Mouse (Mus musculus): ENCODE measurements at regions not wholly inside any gene's neighbourhood (a gene's known extent, or its start where the extent isn't known, plus 50 kb on each side); places are given as distances from the start of the nearest gene placed in this dataset.

DNA sequence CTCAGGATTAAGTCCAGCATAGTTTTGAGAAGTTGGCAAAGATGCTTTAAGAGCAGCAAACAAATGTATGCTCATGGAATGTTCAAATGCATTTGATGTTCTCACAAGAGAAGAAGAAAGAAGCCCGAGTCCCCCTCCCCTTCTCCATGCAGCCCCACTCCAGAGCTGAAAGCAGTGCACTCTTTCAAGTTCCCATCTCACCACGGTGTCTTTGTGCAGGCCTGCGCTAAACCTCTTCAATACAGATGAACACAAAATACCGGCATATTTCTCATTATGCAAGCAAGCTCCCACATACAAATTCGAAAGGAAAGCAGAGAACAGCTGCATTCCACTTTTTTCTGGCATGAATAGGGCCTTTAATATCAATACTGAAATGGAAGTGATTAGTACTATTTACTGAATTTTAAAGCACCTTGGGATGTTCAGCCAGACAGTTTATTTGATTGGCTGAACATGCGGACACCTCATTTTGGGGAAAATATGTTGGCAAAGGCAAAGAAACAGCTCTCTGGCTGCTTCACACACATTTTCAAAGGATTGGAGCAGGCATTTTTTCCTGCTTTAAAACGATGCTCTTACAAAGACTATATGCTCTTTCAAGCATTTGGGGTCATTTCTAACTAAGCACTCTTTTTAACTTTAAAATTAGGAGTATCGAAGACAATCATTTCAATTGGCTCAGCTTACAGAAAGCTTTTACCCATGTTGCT is 595.8 kb downstream of the Car8 start:
- no peak for DNase-seq

DNA sequence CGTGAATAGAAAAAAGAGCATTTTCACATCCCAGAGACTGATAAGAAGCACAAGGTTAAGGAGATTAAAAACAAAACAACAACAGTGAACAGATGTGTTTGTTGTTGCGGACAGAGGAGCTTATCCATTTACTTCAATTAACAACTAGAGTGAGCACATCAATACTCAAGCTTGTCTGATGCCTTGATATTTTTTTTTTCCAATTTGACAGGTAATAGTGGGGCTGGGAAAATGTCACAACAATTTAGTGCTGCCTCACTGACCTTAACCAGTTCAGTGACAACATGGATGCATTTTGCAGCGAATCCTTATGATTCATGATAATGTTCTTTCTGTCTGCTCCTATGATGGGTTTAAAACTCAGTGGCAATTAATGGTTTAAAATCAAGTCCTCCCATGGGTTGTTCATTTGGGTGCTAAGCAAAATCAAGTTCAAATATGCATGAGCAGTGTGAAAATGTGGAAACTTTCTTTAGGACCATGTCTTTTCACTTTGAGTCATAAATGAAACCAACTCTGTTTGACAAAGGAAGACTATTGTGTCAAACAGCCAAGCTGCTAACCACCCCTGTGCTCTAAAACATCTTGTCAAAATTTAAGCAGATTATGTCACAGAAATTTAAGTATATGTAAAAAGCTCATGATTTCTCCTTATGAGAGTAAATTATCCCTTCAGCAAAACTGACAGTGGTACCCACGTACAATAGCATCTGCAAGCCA is 641.0 kb downstream of the Car8 start:
- no peak for DNase-seq

DNA sequence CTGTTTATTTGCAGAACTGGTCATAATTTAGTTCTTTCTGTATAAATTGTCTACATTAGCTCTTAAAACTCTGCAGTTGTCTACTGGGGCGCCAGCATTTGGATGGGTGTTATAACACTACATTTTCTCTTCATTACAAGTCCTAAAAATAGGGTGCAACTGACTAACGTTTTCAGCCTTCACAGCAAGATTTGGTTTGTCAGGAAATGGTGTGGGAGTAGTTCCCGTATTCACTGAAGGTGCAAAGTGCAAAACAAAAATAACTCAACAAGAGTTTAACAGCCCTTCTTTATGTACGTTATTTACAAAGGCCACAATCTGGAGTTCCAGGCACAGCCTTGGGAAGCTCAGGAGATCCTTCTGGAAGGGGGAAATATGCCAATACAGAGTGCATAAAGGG is 642.7 kb downstream of the Car8 start:
- no peak for DNase-seq

DNA sequence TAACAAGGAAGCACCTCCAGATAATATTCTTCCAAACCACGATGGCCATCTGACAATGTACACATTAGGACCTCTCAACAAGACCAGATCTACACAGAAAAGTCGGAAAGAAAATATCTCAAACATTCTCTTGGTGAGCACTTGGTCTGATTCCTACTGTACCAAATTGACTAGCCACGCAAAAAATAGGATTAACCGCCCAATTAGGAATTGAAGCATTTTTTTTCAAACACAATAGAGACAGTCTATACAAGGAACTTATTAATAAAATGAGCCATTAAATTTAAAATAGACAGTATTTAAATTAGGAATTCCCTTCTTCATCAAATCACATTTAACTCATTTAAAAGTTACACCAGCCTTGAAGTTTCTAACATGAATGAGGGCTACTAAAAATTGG is 655.0 kb downstream of the Car8 start:
- no peak for DNase-seq

DNA sequence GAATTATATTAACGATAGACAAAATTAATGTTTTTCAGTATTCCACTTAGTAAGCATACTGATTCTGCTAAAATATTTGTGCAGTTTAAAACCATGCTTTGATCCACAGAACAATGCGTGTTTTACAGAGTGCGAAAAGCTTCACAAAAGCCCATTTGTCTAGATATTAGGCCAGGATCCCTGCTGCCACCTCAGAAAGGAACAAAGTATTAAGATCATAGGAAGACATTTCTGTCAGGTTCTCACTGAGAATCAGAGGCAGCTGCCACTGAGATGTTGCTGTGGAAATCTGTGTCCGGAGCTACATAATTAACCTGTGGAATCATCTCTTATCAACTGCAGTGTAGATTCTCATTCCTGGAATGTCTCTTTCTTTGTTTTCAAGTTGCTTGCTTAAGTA is 656.9 kb downstream of the Car8 start:
- DNase-seq, result no peak

DNA sequence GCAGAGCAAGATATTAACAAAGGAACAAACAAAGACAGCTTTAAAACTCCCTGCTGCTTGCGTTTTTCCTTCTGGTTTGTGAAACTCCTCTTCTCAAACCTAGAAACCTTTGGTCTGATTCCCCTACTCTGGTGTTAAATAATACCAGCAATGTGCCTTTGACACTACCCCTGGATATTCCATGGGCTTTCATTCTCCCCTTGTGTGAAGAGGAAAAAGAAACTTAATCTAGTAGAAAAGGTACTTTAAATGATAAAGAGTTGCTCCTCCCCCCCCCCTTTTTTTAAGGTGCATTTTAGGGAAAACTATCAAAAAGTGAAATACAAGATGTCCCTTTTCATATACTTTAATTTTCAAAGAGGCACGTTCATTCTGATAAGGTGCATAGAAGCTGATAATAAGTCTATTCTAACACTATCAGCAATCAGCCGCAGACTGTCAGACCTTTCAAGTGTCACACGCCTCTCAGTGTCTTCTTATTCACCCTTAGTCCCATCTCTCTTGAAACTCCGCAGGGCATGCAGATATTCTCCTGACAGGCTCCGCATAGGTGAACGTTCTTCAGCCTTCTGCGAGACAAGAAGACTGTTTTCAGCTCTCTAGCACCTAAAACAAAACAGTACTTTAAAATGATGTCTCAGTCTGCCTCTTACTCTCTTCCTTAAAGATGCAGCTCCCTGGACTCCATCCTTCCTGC is 657.5 kb downstream of the Car8 start:
- DNase-seq, result no peak

DNA sequence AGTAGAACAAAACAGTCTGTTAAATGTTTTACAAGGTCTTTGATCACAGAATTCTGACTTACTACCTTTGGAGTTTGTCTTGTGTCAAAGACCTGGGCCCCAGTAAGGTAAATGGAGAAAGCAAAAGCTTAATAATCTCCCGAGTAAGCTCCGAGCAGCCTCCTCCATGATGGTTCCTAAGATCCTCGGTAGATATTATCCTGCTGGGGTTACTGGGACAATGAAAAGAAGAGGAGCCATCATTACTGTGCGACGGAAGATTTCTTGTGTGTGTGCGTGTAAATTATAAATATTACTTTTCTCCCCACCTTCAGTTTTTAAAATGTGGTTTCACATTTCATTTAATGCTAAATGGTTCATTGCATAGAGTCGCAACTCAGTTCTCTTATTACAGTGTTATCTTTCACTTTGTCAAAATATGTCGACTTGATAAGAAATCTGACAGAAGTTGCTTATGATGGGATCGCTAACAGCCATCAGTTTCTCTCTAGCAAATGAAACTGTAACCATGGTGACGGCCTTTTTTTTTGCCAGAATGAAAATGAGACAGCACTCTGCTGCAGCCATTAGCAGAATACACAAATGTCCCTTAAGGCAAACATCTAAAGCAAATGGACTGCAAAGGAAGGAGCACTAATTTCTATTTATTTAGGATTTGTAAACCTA is 658.2 kb downstream of the Car8 start:
- DNase-seq, result no peak

DNA sequence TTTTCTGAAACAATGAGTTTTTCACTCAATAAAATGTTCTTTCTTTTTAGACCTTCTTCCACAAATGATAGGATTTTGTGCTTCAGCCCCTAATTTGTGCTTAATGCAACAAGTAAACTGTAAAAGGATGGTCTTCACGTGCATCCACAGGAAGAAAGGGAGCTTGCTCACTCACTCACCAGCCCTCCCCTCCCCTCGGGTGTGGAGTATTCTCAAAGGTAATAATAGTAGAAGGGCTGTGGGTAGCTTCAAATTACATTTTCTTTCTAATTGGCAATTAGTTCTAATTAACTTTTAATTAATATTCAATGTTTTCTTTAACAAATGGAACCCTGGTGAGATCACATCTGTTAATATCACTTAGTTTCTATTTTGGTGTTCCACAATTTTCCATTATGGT is 664.8 kb downstream of the Car8 start:
- DNase-seq, result no peak

DNA sequence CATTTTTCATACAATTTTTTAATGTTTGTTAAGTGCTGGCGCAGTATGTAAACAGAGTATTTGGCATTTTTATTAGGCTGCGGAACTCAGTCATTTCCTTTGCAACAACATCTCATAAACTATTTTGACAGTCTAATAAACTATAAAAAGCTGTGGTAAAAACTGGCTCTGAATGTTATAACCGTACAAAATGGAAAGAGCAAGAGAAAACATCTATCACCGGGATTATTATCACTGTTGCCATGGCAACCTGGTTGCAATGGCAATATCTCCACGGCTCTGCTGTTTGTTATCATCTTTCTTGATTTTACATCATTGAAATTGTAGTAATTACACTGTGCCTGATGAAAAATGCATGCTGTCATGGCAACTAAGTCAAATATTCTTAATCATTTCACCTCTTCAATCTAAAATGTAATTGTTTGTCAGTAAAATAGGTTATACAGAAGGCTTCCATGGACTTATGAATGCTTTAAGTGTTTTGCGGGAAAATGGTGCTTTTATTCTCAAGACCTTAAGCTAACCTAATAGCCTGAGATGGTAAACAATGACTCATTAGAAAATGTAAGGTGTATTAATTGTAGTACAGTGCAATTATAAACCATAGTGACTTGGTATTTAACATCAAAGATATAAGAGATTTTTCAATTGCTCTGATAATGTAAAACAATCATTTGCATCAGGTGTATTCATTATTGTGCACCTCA is 671.0 kb downstream of the Car8 start:
- DNase-seq, result no peak

DNA sequence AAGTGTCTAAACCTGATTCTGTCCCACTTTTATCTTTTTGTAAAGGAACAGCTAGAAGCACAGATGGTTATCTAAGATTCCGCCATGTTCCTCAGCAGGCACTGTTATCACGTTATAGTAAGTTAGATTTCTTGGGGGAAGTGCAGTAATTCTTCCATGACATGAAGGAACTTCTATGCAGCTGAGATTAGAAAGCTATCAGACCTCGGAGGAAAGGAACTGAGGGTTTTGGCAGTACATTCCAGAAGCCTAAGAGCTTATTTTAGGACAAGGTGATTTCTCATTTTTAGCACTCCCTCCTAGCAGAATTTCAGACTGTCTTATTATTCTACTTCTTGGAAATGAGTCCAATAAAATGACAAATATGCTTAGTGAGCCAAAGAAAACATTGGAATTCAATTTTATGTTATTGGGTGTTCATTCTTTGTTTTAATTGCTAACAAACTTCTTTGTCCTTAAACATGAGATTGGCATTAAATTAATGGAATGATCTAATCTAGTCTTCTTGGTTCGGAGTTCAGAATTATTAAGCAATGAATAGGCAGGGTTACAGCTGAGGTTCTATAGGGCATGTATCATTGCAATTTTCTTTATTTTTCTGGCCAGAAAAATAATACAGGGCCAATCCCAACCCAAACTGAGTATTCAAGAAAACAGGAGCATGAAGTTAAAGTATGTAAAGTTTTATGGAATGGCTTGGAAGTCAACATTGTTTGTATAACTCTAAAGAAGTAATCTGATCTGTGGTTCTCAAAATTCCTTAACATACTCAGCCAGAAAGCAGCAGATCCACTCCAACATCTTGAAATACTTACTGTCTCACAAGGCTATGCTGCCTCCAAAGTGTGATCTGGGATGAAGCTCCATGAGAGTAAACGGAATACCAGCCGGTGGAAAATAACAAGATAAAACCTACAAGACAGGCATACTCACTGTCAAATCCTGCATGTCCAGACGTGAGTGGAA is 678.7 kb downstream of the Car8 start:
- DNase-seq, result no peak

DNA sequence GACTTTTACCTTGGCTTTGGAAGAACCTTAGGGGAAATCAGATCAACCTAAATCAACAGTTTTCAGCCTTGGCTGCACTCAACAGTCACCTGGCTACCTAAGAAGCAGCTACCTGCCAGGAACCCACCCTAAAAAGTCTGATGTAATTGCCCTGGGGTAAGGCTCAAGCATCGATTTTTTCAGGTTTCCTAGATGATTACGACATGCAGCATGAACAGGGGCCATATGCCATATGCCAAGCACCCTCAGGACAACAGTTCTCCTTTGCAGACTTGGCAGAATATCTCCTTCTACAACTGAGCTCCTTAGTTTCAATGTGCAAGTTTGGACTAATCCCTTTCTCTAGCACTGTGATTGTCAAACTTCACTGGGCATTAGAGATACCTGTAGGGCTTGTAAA is 680.1 kb downstream of the Car8 start:
- DNase-seq, result no peak

DNA sequence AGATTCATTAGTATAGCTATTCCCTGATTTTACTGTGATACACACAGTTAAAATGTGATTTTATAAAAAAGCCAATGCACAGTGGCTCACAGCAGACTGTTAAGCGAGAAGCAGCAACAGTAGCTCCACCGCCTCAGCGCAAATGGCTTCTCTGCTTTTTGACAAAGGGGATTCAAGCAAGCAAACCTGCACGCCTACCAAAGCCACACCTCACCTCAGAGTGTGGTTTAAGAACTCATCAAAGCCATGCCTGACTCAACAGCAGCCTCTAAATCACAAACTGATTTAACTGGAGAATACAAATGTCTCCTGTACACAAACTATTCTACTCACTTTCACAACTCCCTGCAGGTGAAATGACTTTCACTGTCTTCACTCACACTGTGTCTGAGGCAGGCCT is 704.5 kb downstream of the Car8 start:
- DNase-seq, result no peak

DNA sequence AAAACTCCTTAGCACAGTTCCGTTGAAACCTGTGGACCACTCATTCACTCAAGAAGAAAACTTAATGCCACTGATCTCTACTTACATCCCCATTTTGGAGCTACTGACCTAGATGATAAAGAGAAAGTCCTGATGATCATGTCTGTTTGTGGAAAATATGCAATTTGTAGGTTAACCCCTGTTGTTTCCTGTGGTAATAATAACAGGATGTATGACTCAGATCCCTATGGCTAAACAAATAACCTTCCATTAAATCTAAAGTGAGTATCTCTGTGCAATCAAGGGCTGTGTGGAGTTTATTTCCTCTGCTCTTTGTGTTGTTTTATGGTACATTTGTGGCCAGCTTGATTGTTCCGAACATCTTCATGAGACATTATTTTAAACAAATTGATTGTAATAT is 711.1 kb downstream of the Car8 start:
- no peak for DNase-seq

DNA sequence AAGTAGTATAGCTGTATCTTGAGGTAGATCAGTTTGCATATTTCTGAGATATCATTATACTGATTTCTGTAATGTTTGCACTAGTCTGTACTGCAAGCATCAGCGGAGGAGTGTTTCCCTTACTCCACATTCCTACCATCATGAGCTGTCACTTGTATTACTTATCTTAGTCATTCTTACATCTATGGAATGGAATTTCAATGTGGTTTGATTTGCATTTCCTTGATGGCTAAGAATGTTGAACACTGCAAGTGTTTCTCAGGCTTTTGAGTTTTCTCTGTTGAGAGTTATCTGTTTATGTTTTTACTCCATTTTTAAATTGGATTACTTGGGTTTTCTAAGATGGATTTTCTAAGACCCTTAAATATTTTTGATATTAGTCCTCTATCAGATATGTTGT is 725.8 kb downstream of the Car8 start:
- no peak for DNase-seq

DNA sequence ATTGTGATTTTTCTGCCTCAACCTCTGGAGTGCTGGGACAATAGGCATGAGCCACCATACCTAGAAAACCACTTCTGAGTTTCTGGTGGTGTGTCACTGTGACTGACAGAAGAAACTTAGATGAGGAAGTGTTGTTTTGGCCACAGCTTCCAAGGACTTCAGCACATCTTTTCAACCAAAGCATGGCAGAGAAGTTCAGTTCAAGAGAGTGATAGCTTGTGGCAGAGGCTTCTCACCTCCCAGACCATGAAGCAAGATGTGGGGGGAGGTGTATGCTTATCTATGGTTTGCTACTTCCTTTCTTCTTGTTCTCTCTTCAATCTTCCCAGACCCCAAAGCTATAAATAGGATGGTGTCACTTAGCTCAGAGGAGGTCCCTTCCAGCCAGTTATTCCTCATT is 753.3 kb downstream of the Car8 start:
- no peak for DNase-seq

DNA sequence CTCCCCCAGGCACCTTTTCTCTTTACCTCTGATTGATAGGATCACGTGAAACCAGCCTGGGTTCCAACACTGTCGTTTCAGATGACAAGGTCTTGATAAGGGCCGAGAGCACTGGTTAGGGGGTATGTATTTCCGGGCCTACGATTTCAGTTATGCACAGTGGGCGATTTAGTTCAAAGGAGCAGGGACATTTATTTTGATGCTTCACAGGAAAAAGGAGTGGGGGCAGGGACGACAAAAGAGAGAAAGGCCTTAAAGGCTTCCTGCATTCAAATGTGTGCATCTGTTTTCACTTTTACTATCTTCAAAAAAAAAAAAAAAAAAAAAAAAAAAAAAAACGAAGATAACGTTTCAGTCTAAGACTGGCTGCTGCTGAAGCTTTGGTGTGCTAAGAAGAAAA is 783.7 kb downstream of the Car8 start:
- DNase-seq, result no peak

DNA sequence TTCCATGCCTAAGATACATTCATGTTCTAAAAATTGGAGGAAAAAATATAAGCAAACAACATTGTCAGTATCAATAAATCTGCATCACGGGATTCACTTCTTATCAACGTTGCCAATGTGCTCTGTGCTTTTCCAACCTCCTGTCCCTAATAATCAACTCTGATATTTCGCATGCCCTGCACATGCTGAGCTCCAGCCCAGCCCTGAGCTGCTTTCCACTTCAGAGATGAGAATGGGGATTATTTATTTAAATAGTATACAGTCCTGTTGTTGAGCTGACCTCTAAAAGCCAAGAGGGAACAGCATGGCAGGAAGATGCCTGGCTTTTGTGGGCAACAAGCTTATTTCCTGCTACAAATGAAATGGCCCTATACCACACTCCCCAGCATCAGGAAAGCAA is 786.2 kb downstream of the Car8 start:
- no peak for DNase-seq

DNA sequence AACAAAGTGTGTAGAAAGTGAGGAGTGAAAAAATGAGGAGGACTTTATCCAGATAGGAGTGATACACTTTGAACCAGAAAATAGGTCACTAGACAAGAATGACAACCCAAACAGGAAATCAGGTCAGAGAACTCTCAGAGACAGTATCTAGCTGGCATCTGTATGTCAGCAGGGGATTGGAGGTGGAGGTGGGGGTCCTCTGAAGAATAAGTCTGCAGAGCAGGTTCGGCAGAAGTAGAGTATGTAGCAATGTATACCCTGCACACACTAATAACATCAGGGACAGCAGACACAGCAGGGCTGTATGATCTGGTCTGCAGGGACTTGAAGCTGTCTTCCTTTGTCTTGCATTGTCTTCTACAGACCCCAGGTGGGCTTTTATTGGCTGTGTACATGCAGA is 787.9 kb downstream of the Car8 start:
- DNase-seq, result no peak

DNA sequence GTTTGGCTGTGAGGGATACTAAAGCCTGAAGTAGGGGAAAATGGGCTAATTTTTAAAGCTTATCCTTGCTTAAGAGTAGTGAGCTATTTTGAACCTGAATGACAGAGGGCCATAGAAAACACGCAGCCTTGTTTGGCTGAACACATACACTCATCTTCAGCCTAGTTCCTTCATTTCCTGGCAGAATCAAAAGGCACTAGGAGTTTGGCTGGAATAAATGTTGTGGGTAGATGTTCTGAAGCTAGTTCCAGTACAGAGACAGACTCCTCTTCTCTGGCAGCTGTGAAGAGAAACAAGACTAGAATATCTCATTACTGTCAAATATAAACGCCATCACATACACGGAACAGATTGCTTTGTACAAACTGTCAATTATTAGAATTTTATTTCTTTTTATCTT is 809.5 kb downstream of the Car8 start:
- no peak for DNase-seq

DNA sequence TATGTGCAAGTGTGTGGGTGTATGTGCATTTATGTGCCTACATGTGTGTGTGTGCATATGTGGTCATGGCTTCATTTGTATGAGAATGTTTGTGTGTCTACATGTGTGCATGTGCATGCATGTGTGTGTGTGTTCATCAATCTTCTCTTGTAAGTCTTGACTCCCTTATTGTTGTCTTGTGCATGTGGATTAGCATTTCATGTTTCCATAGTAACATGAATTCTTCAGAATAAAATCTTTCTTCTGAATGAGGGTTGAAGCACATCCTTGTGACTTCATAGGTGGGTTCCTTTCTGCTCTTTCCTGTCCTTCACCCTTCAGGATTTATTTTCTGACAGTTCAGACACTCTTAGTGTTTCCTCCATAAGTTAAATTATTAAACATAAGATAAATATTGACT is 814.8 kb downstream of the Car8 start:
- no peak for DNase-seq

DNA sequence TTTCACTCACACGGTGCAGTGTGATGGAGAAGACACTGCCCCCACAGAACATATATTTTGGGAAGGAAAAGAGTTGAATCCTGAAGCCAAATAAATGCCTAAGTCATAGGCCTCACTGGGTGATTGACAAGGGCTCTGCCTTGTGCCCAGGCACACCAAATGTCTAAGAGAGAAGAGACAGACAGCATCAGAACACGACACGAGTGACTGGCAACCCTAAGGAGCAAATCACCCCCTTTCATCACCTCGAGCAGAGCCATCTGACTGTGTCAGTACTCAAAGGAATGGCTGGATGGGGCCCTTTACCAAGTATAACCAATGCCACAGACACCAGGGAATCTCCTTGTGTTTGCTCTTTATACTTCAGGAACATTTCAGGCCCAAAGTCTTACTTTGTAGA is 815.6 kb downstream of the Car8 start:
- no peak for DNase-seq
